Comparison of ENCODE assay signal across 1 mouse cellular context in genomic region chr7:45864435-45864834, GRCm38 (mm10).
TF ChIP-seq lines count a peak whose summit lies in the region.

No protein-coding gene starts in this region.

TF ChIP-seq in MEL, 35 proteins besides CTCF, POLR2A, EP300 and RAD21:
- TF ChIP-seq MYB (IDR thresholded peaks at IDR 0.05; ENCODE audit: low read depth, low read length) (no peak), MAZ (IDR thresholded peaks at IDR 0.05; ENCODE audit: low read depth, low read length) (no peak), NELFE (IDR thresholded peaks at IDR 0.05; ENCODE audit: low read depth, low read length) (no peak), ZKSCAN1 (IDR thresholded peaks at IDR 0.05; ENCODE audit: low read depth, low read length) (no peak), ETS1 (IDR thresholded peaks at IDR 0.05; ENCODE audit: low read depth, low read length) (0 out of 2 replicates have a peak, but pooled peaks have one; percentile 23)
